Mouse (Mus musculus) retina, adult 2 months (tissue): ENCODE data around the gene Atp2b2.
A peak's percentile ranks its signal among the peaks of the same experiment; 100 is the strongest.

Experiments
- DNase-seq: peaks from one replicate; pipeline ENCODE4 v3.0.0-alpha.2; 2012; ENCODE audit warnings: low read depth, low spot score

Atp2b2 gene

DNA sequence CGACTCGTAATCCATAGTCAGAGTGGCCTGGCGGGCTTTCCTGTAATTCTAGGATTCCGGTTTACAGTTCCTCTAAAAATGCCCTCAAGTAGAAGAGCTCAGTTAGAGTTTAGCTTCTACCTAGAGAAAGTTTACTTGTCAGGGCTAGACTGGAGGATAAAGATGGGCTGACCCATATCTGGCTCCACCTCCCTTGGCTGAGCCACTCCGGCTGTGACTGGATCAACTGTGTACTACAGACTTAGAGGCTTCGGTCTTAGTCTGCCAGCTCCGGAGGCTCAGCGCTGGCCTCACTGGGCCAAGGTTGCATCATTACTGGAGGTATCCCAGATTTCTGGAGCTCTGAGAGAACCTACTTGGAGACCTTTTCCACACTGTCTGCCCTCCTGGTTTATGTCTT lies 94.9 kb downstream of the Atp2b2 start:
- DNase-seq = no peak

DNA sequence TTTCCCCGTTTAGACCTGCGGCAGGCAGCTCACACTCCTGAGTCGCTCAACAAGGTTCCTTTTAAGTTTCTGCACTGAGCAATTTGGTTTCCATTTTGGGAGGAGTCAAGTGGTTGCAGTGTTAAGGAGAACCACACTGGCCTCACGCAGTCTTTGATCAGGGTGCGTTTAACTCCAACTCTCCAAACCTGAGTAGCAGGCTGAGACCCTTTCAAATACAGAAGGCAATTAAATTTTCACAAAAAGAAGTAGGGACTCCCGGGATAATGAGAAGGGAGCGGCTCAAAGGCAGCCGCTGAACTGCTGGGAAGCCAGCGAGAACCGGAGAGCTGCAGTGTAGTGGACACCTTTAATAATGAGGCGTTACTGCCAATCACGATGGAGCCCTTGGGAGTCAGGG lies 100.1 kb downstream of the Atp2b2 start:
- no peak for DNase-seq

DNA sequence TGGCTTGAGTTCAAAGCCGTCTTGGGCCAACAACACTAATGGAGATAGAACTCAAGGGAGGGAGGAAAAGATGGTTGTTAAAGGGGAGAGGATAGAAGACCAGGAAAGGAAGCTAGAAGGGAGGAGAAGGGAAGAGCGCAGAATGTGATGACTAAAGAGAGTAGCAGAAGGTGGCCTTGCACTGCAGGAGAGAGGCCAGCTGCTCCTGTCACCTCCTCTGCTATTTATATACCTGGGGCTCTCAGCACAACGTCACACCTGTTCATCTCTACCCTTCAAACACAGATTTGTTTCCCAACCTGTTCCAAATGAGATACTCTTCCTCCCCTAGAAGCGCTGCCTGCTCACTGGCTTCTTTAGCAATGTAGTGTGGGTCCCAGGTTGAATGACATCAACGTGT lies 101.1 kb downstream of the Atp2b2 start:
- no peak for DNase-seq

DNA sequence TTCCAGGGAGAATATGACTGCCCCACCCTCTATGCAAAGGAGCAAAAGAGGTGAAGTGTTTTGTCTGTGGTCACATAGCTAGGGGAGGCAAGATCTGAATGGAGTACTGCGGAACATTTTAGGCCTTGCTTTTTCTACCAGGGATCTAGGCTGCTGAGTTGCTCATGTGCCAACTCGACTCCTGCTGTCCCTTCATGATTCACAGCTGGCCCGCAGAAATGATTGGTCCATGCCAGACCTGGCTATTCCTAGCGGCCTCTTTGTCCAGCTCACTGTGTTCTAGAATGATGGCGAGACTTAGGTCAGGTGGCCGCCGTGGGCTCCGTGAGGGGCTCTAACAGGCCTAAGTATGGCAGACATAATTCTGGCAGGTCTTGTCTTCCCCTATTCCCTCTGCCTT lies 103.0 kb downstream of the Atp2b2 start:
- no peak for DNase-seq

DNA sequence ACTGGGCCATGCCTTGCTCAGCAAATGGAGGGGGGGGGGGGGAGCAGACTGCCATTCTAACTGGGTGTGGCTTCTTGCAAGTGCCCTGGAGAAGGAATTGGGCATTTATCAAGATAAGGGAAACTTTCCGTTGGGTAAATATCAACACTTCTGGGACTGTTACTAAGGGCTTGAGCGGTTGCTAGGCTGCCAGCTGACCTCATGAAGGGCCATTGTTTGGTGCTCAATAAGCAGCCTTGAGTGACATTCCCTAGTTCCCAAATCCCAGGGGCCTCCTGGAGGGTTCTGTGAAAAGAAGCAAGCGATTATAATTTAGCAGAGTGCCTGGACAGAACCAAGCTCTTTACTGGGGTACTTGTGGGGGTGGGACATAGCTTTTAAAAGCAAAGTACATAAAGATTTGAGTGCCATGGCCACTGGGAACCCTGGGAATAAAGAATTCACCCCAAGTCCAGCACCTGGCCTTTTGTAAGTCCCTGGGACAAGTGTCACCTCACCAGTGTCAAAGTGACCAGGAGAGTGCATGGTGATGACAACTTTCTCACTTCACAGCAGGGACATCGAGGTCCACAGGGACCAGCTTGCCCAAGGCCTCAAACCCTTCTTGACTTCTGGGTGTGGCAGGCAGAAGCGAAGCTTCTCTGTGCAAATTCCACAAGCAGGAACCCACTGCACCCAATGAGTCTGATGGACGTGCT lies 105.5 kb downstream of the Atp2b2 start:
- no peak for DNase-seq

DNA sequence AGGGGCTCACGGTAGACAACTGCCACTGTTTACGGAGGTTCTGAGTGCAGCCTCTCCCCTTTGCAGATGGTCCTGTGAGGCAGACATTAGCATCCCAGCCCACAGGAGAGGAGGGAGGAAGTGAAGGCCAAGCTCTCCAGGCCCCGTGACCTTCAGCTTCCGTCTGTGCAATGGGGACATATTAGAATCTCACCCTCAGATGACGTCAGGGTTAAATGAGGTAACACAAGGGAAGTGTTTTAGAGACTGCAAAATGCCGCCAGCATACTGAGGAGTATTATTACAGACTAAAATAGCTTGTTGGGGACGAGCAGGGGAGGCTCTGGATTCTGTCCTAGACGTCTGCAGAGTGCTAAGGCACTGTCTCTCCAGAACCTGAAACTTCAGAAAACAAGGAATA lies 106.3 kb downstream of the Atp2b2 start:
- DNase-seq = no peak

DNA sequence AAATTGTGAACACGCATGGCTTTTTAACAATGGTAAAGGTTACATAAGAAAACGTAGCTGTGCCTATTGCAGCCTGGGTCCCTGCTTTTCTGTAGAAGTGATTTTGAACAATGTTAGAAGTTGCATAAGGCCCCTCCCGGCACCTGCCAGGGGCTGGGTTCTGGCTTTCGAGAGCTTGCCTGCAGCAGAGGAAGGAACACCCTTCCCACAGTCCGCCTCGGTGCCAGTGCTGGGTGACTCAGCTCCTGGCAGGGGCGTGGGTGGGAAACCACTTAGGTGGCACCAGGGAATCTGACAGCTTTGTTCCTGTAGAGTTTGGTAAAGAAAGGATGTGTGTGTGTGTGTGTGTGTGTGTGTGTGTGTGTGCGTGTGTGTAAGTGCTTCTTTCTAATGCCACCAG lies 107.7 kb downstream of the Atp2b2 start:
- no peak for DNase-seq

DNA sequence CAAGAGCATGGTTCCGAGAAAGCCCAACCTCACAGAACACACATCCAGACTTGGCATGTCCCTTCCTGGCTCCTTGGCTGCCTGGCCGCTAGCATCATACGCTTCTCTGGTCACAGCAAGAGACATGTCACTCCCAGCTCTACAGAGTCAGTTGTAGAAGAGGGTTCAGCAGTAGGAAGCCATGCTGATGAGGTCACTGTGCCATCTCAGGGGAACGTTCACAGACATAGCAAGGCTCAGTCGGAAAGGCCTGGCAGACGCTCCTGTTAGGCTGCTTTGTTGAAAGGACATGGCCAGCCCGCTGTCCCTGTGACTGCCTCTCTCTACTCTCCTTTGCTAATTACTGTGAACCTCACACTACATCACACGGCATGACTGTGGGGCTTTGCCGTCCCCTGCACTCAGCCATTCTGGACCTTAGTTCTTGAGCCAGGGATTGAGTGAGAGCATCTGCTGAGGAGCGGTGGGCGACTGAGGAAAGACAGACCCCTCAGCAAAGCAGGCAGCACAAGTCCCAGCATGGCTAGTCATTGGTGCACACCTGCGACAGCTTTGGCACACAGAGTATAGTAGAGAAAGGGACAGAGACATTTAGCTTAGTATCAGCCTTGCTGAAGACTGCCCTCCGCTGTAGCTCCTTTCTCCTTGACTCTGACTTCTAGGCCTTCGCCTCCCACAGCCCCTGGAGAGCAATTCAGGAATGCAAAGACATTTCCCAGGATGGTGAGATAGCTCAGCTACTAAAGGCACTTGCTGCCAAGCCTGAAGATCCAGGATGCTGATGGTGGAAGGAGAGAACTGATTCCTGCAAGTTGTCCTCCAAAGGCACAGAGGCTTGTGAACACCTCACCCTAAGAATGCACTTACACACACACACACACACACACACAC lies 108.9 kb downstream of the Atp2b2 start:
- no peak for DNase-seq

DNA sequence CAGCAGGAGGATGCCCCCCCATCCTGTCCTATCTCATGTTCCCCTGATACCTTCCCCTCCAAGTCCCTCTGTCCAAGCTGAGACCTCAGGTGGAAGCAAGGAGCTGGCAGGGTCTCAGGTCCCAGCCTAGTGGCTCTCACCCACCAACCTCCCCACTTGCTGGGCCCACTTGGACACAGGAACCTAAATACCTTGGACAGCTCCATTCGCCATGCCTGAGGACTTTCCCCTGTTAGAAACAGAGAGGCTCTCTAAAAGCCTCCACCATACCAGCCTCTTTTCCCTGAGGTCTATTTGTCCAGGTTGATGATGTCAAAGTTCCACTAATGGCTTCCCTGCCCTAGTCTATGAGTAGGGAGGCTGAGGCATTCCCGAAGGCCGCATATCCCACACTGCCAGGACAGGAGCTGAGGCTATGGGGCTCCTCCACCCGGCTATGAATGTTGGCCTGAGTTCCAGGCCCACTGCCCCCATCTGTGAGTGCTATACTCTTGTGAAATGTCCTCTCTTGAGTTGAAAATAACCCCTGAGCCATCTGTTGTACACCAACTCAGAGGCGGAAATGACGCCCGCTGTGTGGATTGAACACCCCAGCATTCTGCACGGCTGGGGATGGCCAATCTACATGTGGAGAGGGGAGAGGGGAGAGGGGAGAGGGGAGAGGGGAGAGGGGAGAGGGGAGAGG lies 113.1 kb downstream of the Atp2b2 start:
- no peak for DNase-seq

DNA sequence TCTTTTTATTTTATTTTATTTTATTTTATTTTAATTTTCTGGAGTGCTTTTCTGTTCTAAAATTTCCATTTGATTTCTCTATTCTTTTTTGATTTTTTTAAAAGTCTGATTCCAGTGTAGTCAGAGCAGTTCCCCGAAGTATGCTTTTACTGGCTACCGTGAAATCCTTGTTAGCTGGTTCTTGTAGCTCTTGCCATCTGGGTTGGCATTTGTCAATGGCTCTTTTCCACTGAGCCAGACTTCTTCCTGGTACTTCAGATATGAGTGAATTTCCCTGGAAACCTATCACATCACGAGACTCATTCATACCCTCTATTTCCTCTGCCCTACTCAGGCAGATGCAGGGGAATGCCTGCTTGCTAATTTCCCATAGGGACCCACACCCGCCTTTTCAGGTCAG lies 119.2 kb downstream of the Atp2b2 start:
- no peak for DNase-seq

DNA sequence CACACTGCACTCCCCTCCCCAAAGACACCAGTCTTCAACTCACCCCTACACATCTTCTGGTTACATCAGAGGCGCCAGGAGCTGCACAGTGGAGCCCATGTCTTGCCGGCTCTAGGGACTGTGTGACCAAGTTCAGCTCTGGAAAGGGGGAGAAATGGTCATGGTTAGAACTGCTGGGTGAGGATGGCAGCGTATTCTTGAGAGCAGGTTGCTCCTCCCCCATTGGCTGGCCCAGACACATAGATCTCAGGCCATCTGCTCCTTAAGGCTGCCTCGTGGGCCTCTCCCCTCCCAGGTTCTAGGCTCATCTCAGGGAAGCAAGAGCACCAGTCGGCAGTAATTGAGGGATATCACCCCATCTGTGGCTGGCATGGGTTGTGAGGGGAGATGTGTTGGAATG lies 121.9 kb downstream of the Atp2b2 start:
- no peak for DNase-seq

DNA sequence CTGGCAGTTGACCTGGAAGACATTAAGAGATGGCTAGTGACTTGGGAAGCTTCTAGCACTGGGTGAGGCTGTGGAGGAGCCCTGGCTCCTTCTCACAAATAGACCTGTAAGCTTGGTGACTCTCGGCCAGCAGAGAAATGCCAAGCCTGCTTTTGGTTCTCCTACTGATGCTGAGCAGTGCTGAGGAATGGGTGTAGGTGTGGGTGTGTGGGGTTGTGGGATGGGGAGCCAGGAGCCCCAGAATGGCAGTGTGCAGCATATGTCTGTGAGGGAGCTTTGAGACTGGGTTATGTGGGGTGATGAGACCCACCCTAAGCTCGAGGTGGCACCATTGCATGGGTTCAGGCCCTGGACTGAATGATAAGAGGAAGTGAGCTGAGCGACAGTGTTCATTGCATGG lies 129.7 kb downstream of the Atp2b2 start:
- DNase-seq = no peak

DNA sequence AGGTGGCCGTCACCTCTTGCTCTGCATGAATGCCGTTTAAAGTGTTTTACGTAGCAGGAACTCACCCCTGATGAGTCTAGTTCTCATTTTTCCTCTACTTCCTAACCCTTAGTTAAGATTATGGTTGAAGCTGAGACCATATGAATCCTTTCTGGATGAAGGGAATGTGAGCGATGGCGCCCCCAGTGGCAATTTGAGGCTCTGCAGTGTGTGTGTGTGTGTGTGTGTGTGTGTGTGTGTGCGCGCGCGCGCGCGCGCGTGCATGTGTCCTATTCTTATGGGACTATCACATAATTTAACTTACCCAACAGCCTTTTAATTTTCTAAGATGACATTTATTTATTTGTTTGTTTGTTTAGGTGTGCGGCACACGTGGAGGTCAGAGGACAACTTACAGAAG lies 131.3 kb downstream of the Atp2b2 start:
- no peak for DNase-seq

DNA sequence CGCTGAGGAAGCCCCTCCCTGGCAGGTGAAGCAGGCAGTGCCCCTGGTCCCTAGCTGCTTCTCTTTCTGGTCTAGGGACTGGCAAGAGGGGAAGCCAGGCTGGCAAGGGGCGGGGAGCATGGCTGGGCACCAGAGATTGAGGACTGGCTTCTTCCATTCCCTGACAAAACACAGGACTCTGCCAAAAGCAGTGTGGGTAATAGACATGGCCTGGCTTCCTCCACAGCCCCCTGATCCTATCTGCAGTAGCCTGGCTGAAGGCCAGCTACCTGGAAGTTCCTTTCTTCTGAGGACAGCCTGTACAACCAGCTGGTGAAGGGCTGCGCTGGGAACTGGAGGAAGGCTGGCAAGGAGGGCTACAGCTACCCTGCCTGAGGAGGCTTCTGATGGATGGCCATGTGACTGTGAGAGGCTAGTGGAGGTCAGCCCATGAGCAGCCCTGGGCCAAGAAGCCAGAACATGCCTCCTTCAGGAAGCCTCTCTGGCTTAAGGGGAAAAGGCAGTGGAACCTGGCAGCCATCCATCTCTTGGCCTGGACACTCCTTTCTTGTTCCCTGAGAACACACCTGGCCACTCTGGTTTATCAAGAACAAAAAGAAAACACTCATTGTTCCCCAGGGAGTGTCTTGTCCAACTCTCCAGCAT lies 131.9 kb downstream of the Atp2b2 start:
- DNase-seq = no peak

DNA sequence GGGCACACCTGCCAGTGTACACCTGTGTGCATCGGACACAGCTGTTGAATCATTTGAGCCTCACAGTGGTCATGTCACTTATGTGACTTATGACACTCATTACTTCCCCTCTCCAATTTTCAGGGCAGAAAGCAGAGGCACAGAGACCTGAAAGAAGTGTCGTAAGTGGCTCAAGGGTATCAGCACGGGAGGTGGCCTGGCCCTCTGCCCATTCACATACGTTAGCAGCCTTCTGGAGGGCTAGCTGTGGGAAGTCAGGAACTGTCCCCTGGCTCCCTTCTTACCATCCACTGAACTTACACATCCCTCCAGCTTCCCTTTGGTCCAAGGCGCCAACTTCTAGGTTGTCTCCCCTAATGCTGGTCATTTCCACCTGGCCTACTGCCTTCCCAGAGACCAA lies 132.6 kb downstream of the Atp2b2 start:
- no peak for DNase-seq

DNA sequence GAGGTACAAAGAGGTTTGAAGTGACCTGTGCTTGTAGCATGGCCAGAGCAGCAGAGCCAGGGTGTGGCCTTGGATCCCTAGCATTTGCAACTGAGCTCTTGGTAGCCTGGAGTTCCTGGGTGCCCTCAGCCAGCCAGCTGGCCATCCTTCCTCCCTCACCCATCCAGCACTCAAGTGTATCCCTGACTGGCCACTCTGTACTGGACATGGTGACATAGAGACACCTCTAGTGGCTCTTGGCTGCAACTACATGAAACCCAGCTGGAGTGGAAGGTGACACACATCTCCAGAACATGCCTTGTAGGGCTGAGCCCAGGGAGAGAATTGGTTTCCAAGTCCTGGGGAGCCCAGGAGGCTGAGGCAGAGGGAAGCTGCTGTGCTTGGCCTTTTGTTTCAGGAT lies 134.3 kb downstream of the Atp2b2 start:
- no peak for DNase-seq

DNA sequence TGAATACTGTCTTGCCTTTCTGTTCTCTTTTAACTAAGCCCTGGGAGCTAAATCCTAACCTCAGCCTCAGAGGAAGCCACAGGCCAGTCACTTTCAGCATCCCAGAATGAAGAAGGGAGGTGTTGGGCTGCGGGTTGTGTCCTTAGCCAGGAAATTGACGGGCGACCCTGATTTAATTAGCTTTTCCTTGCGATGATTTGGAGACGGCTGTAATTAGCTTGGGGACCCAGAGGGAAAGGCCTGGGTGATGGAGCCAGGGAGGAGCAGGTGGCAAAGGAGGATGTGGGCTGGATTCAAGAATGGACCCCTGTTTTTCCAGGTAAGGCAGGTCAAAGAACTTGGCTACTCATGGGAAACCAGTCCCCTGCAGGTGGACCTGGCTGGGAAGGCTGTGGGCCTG lies 138.0 kb downstream of the Atp2b2 start:
- DNase-seq = no peak

DNA sequence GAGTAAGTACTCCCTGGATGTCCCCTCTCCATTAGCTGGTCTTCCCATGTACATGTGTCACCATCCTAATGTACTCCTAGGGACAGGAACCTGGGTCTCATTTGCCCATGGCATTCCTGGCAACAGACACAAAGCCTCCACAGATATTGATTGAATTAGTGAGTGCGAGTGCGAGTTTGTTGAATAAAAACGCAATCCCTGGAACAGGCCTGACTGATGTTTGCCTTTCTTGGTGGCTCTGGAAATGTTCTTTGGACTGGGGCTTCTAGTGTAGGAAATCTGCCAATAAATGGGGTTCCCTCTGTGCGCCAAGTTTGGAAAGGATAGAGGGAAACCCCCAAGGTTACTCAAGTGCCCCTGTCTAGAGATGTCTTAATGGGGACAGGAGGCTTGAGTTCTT lies 146.4 kb downstream of the Atp2b2 start:
- no peak for DNase-seq

DNA sequence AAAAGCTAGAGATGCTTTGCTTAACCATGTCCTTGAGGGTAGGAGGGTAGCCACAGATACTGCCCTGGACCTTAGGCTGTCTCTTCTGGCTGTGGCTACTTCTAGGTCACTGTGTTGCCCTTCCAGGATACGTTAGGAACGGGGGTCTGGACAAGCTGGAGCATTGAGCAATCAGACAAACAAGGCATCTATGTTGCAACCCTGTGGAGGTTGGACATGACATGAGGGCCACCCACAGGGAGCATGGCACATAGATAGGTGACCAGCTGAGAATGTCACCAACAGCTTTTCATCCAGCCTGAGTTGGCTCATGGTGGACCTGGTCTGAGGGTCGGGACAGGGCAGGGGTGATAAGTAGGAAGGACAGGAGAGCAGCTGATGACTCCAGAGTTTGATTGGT lies 148.4 kb downstream of the Atp2b2 start:
- DNase-seq = no peak

DNA sequence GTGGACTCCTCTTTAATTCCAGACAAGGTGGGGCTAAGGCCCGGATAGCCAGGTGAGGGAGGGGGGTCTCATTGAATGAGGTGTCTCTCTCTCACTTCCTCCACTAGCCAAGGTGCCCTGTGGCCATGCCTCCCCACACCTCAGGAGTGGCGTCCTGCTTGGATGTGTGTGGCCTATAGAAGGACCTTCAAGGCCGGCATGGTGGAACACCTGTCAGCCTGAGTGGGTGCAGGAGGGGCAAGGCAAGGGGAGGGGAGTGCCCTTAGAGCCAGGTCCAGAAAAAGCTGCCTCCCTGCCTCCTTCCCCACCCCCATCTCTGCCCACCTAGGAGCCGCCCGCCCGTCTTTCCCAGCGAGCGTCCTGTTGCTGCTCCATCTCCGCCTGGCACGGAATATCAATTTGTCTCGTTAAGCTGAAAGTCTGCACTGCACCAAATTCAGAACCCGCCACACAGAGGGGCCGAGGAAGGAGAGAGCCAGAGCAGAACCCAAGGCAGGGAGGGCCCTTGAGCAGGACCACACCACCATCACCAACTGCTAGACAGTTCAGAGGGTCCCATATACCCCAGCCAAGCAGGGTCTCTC lies 150.2 kb downstream of the Atp2b2 start:
- no peak for DNase-seq

DNA sequence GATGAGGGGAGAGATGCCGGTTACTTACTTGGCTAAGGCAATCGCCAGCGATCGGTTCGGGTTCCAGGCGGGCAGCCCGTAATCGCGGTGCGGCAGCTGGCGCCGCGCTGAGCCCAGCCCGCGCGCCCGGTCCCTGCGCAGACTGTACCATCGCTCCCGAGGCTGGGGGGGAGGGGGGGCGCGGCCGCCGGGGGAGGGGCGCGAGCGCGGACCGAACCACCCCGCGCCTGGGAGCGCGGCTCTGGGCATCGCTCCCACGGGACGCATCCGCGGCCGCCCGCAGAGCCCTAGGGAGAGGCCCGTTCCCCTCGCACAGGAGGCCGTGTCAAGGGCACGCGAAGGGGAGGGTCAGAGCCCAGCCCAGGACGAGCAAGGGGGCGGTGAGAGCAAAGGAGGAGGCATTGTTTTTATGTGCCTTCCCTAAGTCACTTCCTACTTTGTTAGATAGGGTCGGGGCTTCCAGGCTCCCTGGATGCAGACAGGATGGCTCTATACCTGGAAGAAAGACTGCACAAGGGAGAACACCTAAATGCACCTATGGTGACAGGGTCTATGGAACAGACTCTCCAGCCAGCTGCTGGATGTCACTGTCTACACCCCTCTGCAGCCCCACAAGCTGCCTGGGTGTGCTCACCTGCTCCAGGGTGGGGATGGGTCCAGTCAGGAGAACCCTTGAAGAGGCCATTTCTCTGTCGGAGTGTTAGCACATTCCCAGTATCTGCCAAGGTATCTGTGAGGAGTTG lies 151.0 kb downstream of the Atp2b2 start:
- peak; percentile 26 for DNase-seq
